Mouse (Mus musculus): ENCODE data around the gene Nab2. TPM values are rescaled to one million over a fixed set of nuclear protein-coding genes. Genes with fewer than 3 reads are reported as not detected.
A peak's percentile ranks its signal among the peaks of the same experiment; 100 is the strongest.

Nab2 gene
- polyA plus RNA-seq (2014; fragmentation: Nextera tagmentation; extraction: Ambion mirVana) = 5.7 and 5.8 TPM in 2 replicates

DNA sequence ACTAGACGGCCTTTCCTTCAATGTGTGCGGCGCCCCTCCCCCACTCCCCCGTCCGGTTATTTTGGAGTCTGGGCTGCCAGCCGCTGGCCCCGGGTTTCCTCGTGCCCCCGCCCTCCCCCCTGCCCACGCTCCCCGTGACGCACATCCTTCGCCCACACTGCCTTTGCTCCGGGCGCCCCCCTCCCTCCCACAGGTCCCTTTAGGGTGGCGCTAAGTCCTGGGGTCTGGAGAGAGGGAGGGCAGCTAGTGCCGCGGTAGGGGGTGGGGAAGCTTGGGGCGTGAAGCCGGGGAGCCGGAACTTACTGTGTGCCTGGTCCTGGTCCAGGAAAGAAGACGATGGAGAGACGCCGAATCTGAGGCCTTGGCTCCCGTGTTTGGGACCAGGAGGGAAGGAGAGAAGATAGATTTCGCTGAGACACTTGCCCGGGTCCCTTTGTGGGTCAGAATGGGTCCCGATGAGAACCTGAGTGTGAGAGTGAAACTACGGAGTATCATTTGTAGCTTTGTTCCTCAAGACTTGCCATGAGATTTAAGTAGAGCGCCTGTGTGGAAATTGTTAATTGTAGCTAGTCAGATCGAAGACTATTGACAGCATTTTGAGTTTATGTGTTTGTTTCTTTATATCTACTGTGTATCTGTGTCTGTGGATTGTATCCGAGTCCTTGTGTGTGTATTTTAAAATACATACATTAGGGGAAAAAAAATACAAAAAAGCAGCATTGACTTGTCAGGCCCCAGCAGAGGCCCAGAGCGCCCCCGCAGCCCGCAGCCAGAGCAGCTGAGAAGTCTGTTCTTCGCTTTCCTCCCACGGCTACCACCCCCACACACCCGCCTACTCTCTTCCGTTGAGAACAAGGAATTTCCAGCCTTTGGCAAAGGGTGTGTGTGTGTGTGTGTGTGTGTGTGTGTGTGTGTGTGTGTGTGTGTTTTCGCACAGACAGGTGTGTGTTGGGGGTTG is at the start of gene Nab2:
Gene Nab2, minus strand, starts transcription at position 476 of the 958 bp plus-strand sequence.
- Histone ChIP-seq H3K27ac (ENCODE audit: low read depth, low read length) (peak within 1 kb of the TSS; percentile 89), H3K27me3 (replicated peaks; ENCODE audit: control insufficient read depth, insufficient read depth, low read length) (peaks cover 53% of the 10 kb centered on the region), H3K4me1 (replicated peaks; ENCODE audit: control insufficient read depth, insufficient read depth, low read length) (peaks cover 35% of the 10 kb centered on the region), H3K9me3 (ENCODE audit: control insufficient read depth, low read length) (no peaks in the 10 kb centered on the region), H3K4me3 (ENCODE audit: low read depth, low read length) (peak within 1 kb of the TSS; percentile 63), H3K4me2 (peak within 1 kb of the TSS; percentile 93), H3K36me3 (ENCODE audit: control insufficient read depth, insufficient read depth, low read length) (no peaks in the 10 kb centered on the region), H3K9ac (ENCODE audit: low read depth, low read length) (peak within 1 kb of the TSS; percentile 46; the same call in 1 of the 2 replicates)
- peak; percentile 30 for ATAC-seq (replicated peaks; ENCODE audit: low FRiP score)
- DNase-seq (ENCODE audit: low spot score) = peak; percentile 63
- 6% methylated on average over 40 of the region's 40 CpGs for WGBS

DNA sequence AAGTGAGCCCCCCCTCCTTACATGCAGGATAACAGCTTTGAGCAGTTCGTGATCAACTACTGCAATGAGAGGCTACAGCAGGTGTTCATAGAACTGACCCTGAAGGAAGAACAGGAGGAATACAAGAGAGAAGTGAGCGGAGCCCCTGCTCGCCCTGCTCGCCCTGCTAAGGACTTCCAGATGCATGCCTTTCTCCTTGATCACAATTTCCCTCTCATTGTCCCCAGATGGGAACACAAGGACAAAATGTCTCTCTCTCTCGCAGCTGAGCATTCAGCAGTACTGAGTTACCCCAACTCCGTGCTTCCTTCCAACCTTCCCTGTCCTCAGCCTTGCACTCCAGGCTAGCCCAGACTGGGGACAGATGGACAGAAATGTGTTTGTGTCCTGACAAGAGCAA is 44.4 kb upstream of the Nab2 start:
- Histone ChIP-seq H3K27ac (ENCODE audit: low read depth, low read length) (no peak overlapping the region), H3K4me2 (no peak overlapping the region), H3K27me3 (replicated peaks; ENCODE audit: control insufficient read depth, insufficient read depth, low read length) (no peaks in the 10 kb centered on the region), H3K36me3 (ENCODE audit: control insufficient read depth, insufficient read depth, low read length) (no peaks in the 10 kb centered on the region), H3K9me3 (ENCODE audit: control insufficient read depth, low read length) (no peaks in the 10 kb centered on the region), H3K4me1 (replicated peaks; ENCODE audit: control insufficient read depth, insufficient read depth, low read length) (no peaks in the 10 kb centered on the region), H3K9ac (ENCODE audit: low read depth, low read length) (no peak overlapping the region), H3K4me3 (ENCODE audit: low read depth, low read length) (no peak overlapping the region)
- ATAC-seq (replicated peaks; ENCODE audit: low FRiP score) (no peak), DNase-seq (ENCODE audit: low spot score) (no peak)
- WGBS = 69% methylated on average over 6 of the region's 6 CpGs

GRCm38 (mm10) chr10:127710331-127710730 is 42.0 kb upstream of the Nab2 start:
- Histone ChIP-seq H3K4me3 (ENCODE audit: low read depth, low read length) (no peak overlapping the region), H3K36me3 (ENCODE audit: control insufficient read depth, insufficient read depth, low read length) (no peaks in the 10 kb centered on the region), H3K9ac (ENCODE audit: low read depth, low read length) (no peak overlapping the region), H3K4me2 (no peak overlapping the region), H3K27me3 (replicated peaks; ENCODE audit: control insufficient read depth, insufficient read depth, low read length) (no peaks in the 10 kb centered on the region), H3K9me3 (ENCODE audit: control insufficient read depth, low read length) (no peaks in the 10 kb centered on the region), H3K27ac (ENCODE audit: low read depth, low read length) (no peak overlapping the region), H3K4me1 (replicated peaks; ENCODE audit: control insufficient read depth, insufficient read depth, low read length) (no peaks in the 10 kb centered on the region)
- 79% methylated on average over 13 of the region's 13 CpGs for WGBS
- ATAC-seq (replicated peaks; ENCODE audit: low FRiP score) (no peak), DNase-seq (ENCODE audit: low spot score) (no peak)

- Histone ChIP-seq H3K4me3 (ENCODE audit: low read depth, low read length) (no peak overlapping the region), H3K27me3 (replicated peaks; ENCODE audit: control insufficient read depth, insufficient read depth, low read length) (no peaks in the 10 kb centered on the region), H3K27ac (ENCODE audit: low read depth, low read length) (no peak overlapping the region), H3K9me3 (ENCODE audit: control insufficient read depth, low read length) (no peaks in the 10 kb centered on the region), H3K36me3 (ENCODE audit: control insufficient read depth, insufficient read depth, low read length) (no peaks in the 10 kb centered on the region), H3K9ac (ENCODE audit: low read depth, low read length) (no peak overlapping the region), H3K4me2 (no peak overlapping the region), H3K4me1 (replicated peaks; ENCODE audit: control insufficient read depth, insufficient read depth, low read length) (no peaks in the 10 kb centered on the region)
- ATAC-seq (replicated peaks; ENCODE audit: low FRiP score) (no peak), DNase-seq (ENCODE audit: low spot score) (no peak)
- 70% methylated on average over 3 of the region's 3 CpGs for WGBS
Observed at GRCm38 (mm10) chr10:127708850-127709370, 40.5 kb upstream of the Nab2 start.

GRCm38 (mm10) chr10:127707721-127708120 is 39.4 kb upstream of the Nab2 start:
- H3K36me3 ChIP-seq (ENCODE audit: control insufficient read depth, insufficient read depth, low read length) = no peaks in the 10 kb centered on the region
- H3K4me1 ChIP-seq (replicated peaks; ENCODE audit: control insufficient read depth, insufficient read depth, low read length) = no peaks in the 10 kb centered on the region
- no peaks in the 10 kb centered on the region for H3K27me3 ChIP-seq (replicated peaks; ENCODE audit: control insufficient read depth, insufficient read depth, low read length)
- 68% methylated on average over 7 of the region's 7 CpGs for WGBS
- peak; percentile 29 for DNase-seq (ENCODE audit: low spot score)
- no peaks in the 10 kb centered on the region for H3K9me3 ChIP-seq (ENCODE audit: control insufficient read depth, low read length)
- H3K4me2 ChIP-seq = no peak overlapping the region
- ATAC-seq (replicated peaks; ENCODE audit: low FRiP score) = no peak
- no peak overlapping the region for H3K9ac ChIP-seq (ENCODE audit: low read depth, low read length)
- no peak overlapping the region for H3K4me3 ChIP-seq (ENCODE audit: low read depth, low read length)
- H3K27ac ChIP-seq (ENCODE audit: low read depth, low read length) = no peak overlapping the region

DNA sequence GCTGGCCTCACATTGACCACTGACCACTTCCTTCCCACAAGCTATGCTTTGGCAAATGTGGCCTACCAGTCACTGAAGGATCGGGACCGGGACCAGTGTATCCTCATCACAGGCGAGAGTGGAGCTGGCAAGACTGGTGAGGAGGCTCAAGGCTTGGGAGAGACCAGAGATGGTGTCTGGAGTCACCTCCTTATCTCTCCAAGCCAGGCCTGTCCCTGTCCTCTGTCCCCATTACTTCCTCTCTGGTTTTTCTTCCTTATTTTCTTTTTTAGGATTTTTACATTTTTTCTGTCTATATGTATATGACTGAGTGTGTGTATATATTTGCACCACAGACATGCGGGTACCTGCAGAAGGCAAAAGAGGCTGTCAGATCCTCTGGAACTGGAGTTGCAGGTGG is 37.4 kb upstream of the Nab2 start:
- H3K4me1 ChIP-seq (replicated peaks; ENCODE audit: control insufficient read depth, insufficient read depth, low read length) = no peaks in the 10 kb centered on the region
- no peak overlapping the region for H3K4me2 ChIP-seq
- no peak for ATAC-seq (replicated peaks; ENCODE audit: low FRiP score)
- H3K9ac ChIP-seq (ENCODE audit: low read depth, low read length) = no peak overlapping the region
- H3K27ac ChIP-seq (ENCODE audit: low read depth, low read length) = no peak overlapping the region
- H3K9me3 ChIP-seq (ENCODE audit: control insufficient read depth, low read length) = no peaks in the 10 kb centered on the region
- DNase-seq (ENCODE audit: low spot score) = peak; percentile 26
- no peaks in the 10 kb centered on the region for H3K36me3 ChIP-seq (ENCODE audit: control insufficient read depth, insufficient read depth, low read length)
- H3K27me3 ChIP-seq (replicated peaks; ENCODE audit: control insufficient read depth, insufficient read depth, low read length) = no peaks in the 10 kb centered on the region
- 66% methylated on average over 4 of the region's 4 CpGs for WGBS
- no peak overlapping the region for H3K4me3 ChIP-seq (ENCODE audit: low read depth, low read length)

GRCm38 (mm10) chr10:127704766-127705220 is 36.4 kb upstream of the Nab2 start, which contains the start of gene Myo1a:
TSS of gene Myo1a (plus strand) at chr10:127705170.
- Histone ChIP-seq H3K27ac (ENCODE audit: low read depth, low read length) (no peak within 1 kb of the TSS), H3K36me3 (ENCODE audit: control insufficient read depth, insufficient read depth, low read length) (no peaks in the 10 kb centered on the region), H3K9ac (ENCODE audit: low read depth, low read length) (no peak within 1 kb of the TSS), H3K4me1 (replicated peaks; ENCODE audit: control insufficient read depth, insufficient read depth, low read length) (no peaks in the 10 kb centered on the region), H3K4me3 (ENCODE audit: low read depth, low read length) (no peak within 1 kb of the TSS), H3K9me3 (ENCODE audit: control insufficient read depth, low read length) (no peaks in the 10 kb centered on the region), H3K4me2 (no peak within 1 kb of the TSS), H3K27me3 (replicated peaks; ENCODE audit: control insufficient read depth, insufficient read depth, low read length) (no peaks in the 10 kb centered on the region)
- ATAC-seq (replicated peaks; ENCODE audit: low FRiP score) (no peak), DNase-seq (ENCODE audit: low spot score) (no peak)
- 48% methylated on average over 2 of the region's 2 CpGs for WGBS

DNA sequence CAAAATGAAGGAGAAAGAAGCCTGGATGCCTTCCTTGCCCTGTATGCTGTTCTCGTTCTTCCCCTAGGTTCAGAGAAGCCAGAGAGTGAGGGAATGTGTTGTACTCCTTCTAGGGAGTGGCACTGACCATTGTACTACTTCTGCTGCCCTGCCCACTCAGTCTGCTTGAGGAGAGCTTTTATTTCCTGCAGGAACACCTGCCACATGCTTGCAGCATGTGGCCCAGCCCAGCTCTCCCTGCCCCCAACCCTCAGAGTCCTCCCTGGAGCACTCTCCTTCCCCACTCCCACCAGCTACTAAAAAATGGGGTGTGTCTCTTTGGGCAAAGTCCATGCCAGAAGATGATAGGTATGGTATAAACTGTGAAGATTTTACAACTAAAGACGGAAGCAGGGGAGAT is 35.9 kb upstream of the Nab2 start:
- H3K9ac ChIP-seq (ENCODE audit: low read depth, low read length) = no peak overlapping the region
- H3K27me3 ChIP-seq (replicated peaks; ENCODE audit: control insufficient read depth, insufficient read depth, low read length) = no peaks in the 10 kb centered on the region
- no peak overlapping the region for H3K4me3 ChIP-seq (ENCODE audit: low read depth, low read length)
- H3K27ac ChIP-seq (ENCODE audit: low read depth, low read length) = no peak overlapping the region
- peaks cover 3% of the 10 kb centered on the region; the same call in 1 of the 2 replicates for H3K36me3 ChIP-seq (ENCODE audit: control insufficient read depth, insufficient read depth, low read length)
- no peak for DNase-seq (ENCODE audit: low spot score)
- H3K4me1 ChIP-seq (replicated peaks; ENCODE audit: control insufficient read depth, insufficient read depth, low read length) = no peaks in the 10 kb centered on the region
- 47% methylated on average over 2 of the region's 2 CpGs for WGBS
- ATAC-seq (replicated peaks; ENCODE audit: low FRiP score) = no peak
- no peaks in the 10 kb centered on the region for H3K9me3 ChIP-seq (ENCODE audit: control insufficient read depth, low read length)
- no peak overlapping the region for H3K4me2 ChIP-seq
